Comparison of ENCODE assay signal across 8 mouse cellular contexts in the genomic region with DNA sequence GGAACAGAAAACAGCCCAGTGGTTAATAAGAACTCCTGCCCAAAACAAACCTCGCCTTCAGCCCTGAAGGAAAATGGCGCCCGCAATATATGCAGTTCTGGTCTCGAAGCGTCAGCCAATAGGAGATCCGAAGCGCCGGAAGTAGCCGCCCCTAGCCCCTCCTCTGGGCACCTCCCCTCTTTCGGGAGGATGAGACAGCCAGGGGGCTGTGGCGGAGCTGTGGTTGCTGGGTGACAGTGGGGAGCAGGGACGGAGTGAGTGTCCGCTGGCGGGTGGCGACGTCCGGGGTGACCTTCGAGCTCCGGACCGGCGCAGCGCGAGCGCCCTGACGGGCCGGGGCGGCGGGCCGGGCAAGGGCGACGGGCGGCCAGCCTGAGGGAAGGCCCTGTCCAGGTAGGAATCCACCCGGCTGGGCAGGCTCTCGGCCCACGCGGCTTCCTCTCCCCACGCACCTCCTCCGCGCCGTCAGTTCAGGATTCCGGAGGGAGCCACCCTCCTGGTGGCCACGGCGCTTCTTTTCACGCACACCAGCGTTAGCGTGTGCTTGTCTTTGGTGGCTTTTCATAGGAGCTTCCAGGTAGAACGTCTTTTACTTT. TPM values are rescaled to one million over a fixed set of nuclear protein-coding genes. Genes with fewer than 3 reads are reported as not detected.
DNase-seq lines count a peak whose midpoint lies in the region; ATAC-seq and TF ChIP-seq lines count a peak whose summit lies in the region.

Gene Mfn1 (plus strand): TSS at position 163 of the 596 bp plus-strand sequence.

- WGBS in heart, embryonic 12.5 days = under 1% methylated on average over 46 of the region's 47 CpGs
- WGBS in kidney, postnatal 0 days = 0% methylated on average over 43 of the region's 47 CpGs
- under 1% methylated on average over 44 of the region's 47 CpGs for WGBS in liver, embryonic 11.5 days
- WGBS in stomach, embryonic 14.5 days = under 1% methylated on average over 47 of the region's 47 CpGs

- H3K9me3 ChIP-seq in heart, embryonic 12.5 days (replicated peaks) = 0 out of 2 replicates have a peak, but pooled peaks cover 12% of the 10 kb centered on the region
- H3K9me3 ChIP-seq in kidney, postnatal 0 days (replicated peaks; ENCODE audit: low read length) = no peaks in the 10 kb centered on the region
- peaks cover 6% of the 10 kb centered on the region; the same call in 1 of the 2 replicates for H3K9me3 ChIP-seq in liver, embryonic 11.5 days (ENCODE audit: control insufficient read depth, low read length)
- H3K9me3 ChIP-seq in stomach, embryonic 14.5 days (ENCODE audit: control insufficient read depth, low read depth, low read length) = no peaks in the 10 kb centered on the region; the same call in 1 of the 2 replicates

- H3K4me2 ChIP-seq in heart, embryonic 12.5 days = peak within 1 kb of the TSS; percentile 71
- peak within 1 kb of the TSS; percentile 77 for H3K4me2 ChIP-seq in kidney, postnatal 0 days (ENCODE audit: low read length)
- H3K4me2 ChIP-seq in liver, embryonic 11.5 days = peak within 1 kb of the TSS; percentile 74
- peak within 1 kb of the TSS; percentile 45 for H3K4me2 ChIP-seq in stomach, embryonic 14.5 days (replicated peaks; ENCODE audit: low read depth, low read length)

- no peaks in the 10 kb centered on the region for H3K27me3 ChIP-seq in heart, embryonic 12.5 days (replicated peaks)
- no peaks in the 10 kb centered on the region for H3K27me3 ChIP-seq in kidney, postnatal 0 days (ENCODE audit: insufficient read depth, low read length)
- H3K27me3 ChIP-seq in liver, embryonic 11.5 days (replicated peaks; ENCODE audit: control insufficient read depth, insufficient read depth, low read length) = no peaks in the 10 kb centered on the region
- no peaks in the 10 kb centered on the region for H3K27me3 ChIP-seq in stomach, embryonic 14.5 days (ENCODE audit: control insufficient read depth, insufficient read depth, low read length)

- H3K4me3 ChIP-seq in heart, embryonic 12.5 days = peak within 1 kb of the TSS; percentile 97
- H3K4me3 ChIP-seq in kidney, postnatal 0 days (replicated peaks; ENCODE audit: low read depth, low read length) = peak within 1 kb of the TSS; percentile 92
- H3K4me3 ChIP-seq in liver, embryonic 11.5 days (ENCODE audit: low read depth, low read length) = peak within 1 kb of the TSS; percentile 91
- H3K4me3 ChIP-seq in stomach, embryonic 14.5 days (ENCODE audit: low read depth, low read length) = peak within 1 kb of the TSS; percentile 79

- H3K9ac ChIP-seq in heart, embryonic 12.5 days = peak within 1 kb of the TSS; percentile 97
- peak within 1 kb of the TSS; percentile 84 for H3K9ac ChIP-seq in kidney, postnatal 0 days (ENCODE audit: low read depth, low read length)
- peak within 1 kb of the TSS; percentile 93 for H3K9ac ChIP-seq in liver, embryonic 11.5 days (ENCODE audit: low read depth, low read length)
- H3K9ac ChIP-seq in stomach, embryonic 14.5 days (replicated peaks; ENCODE audit: low read depth, low read length) = peak within 1 kb of the TSS; percentile 59

- peaks cover 23% of the 10 kb centered on the region for H3K36me3 ChIP-seq in heart, embryonic 12.5 days
- H3K36me3 ChIP-seq in kidney, postnatal 0 days (ENCODE audit: insufficient read depth, low read length) = peaks cover 2% of the 10 kb centered on the region
- no peaks in the 10 kb centered on the region; the same call in 1 of the 2 replicates for H3K36me3 ChIP-seq in liver, embryonic 11.5 days (ENCODE audit: control insufficient read depth, insufficient read depth, low read length)
- H3K36me3 ChIP-seq in stomach, embryonic 14.5 days (ENCODE audit: control insufficient read depth, insufficient read depth, low read length) = peaks cover 3% of the 10 kb centered on the region; the same call in 1 of the 2 replicates

- no peak for TF ChIP-seq CTCF in kidney, postnatal 0 days (IDR thresholded peaks at IDR 0.05; ENCODE audit: low read depth)

- H3K27ac ChIP-seq in heart, embryonic 12.5 days (ENCODE audit: poor library complexity, severe bottlenecking) = peak within 1 kb of the TSS; percentile 93
- peak within 1 kb of the TSS; percentile 85 for H3K27ac ChIP-seq in kidney, postnatal 0 days
- peak within 1 kb of the TSS; percentile 71 for H3K27ac ChIP-seq in liver, embryonic 11.5 days (ENCODE audit: low read depth, low read length)
- H3K27ac ChIP-seq in stomach, embryonic 14.5 days (ENCODE audit: low read length) = peak within 1 kb of the TSS; percentile 46; the same call in 1 of the 2 replicates

- peak; percentile 98 for ATAC-seq in erythroid progenitor cell, adult 5-6 weeks (replicated peaks; ENCODE audit: low FRiP score, poor library complexity, severe bottlenecking)
- peak; percentile 99 for ATAC-seq in heart, embryonic 12.5 days (ENCODE audit: insufficient number of reproducible peaks, low FRiP score)
- ATAC-seq in kidney, postnatal 0 days (replicated peaks; ENCODE audit: low FRiP score, low read depth) = peak; percentile 99
- peak; percentile 99 for ATAC-seq in liver, embryonic 11.5 days (replicated peaks; ENCODE audit: low FRiP score)
- peak; percentile 99 for ATAC-seq in stomach, embryonic 14.5 days (ENCODE audit: insufficient number of reproducible peaks, insufficient read depth, low FRiP score, low read depth)

- no peaks in the 10 kb centered on the region for H3K4me1 ChIP-seq in heart, embryonic 12.5 days (replicated peaks)
- H3K4me1 ChIP-seq in kidney, postnatal 0 days (replicated peaks; ENCODE audit: insufficient read depth, low read length) = 0 out of 2 replicates have a peak, but pooled peaks cover 2% of the 10 kb centered on the region
- H3K4me1 ChIP-seq in liver, embryonic 11.5 days (replicated peaks; ENCODE audit: control insufficient read depth, insufficient read depth, low read length) = 0 out of 2 replicates have a peak, but pooled peaks cover 2% of the 10 kb centered on the region
- 0 out of 2 replicates have a peak, but pooled peaks cover 6% of the 10 kb centered on the region for H3K4me1 ChIP-seq in stomach, embryonic 14.5 days (ENCODE audit: control insufficient read depth, insufficient read depth, low read length)

- DNase-seq in CD4-positive helper T cell, adult 2 months (ENCODE audit: low read depth, low spot score) = peak; percentile 94
- DNase-seq in brain, embryonic 18.5 days (ENCODE audit: low read depth, low spot score) = peak; percentile 90
- DNase-seq in kidney, postnatal 0 days (ENCODE audit: low spot score) = peak; percentile 98
- peak; percentile 92 for DNase-seq in liver, embryonic 11.5 days (ENCODE audit: low spot score)
- peak; percentile 94 for DNase-seq in naive thymus-derived CD4-positive, alpha-beta T cell, adult 2 months (ENCODE audit: low read depth)

RNA-seq across cellular contexts. Expression of gene Mfn1, which starts in this region (rescaled TPM):
- 27.2 and 40.0 TPM in 2 replicates for total RNA-seq in erythroid progenitor cell, adult 5-6 weeks (2015; ENCODE audit: low replicate concordance)
- 15.8 and 51.1 TPM in 2 replicates for total RNA-seq in erythroid progenitor cell, adult 5-6 weeks (2017; ENCODE audit: low replicate concordance)
- polyA plus RNA-seq in heart, embryonic 12.5 days (2016; fragmentation: Nextera tagmentation; extraction: Ambion mirVana) = 71.3 and 85.5 TPM in 2 replicates
- polyA plus RNA-seq in kidney, postnatal 0 days (2015; fragmentation: Nextera tagmentation; extraction: Ambion mirVana) = 32.4 and 34.9 TPM in 2 replicates
- 32.7 and 36.6 TPM in 2 replicates for polyA plus RNA-seq in liver, embryonic 11.5 days (2014; fragmentation: Nextera tagmentation; extraction: Ambion mirVana)
- 30.3 and 37.9 TPM in 2 replicates for polyA plus RNA-seq in stomach, embryonic 14.5 days (2014; fragmentation: Nextera tagmentation; extraction: Ambion mirVana)

Comparison
In these comparisons a context has a peak if more than half of its experiments do, and no peak if none do; other contexts are left out.
1. Peak in every context shown above with its lines: DNase-seq, ATAC-seq, H3K4me3 ChIP-seq and H3K27ac ChIP-seq.